Mouse (Mus musculus) limb, embryonic 15.5 days (tissue): Measurements from ENCODE around the gene Zfp595. TPM values are rescaled to one million over a fixed set of nuclear protein-coding genes. Genes with fewer than 3 reads are reported as not detected.
"Not testable (repeated sequence)": the region's sequence is repeated elsewhere in the genome, so short reads cannot be mapped to it uniquely, and the experiment has no call there.

Source experiments
- ATAC-seq: fragments of 200-750 bp; cut with Nextera tagmentation; 2 replicates; pipeline ENCODE4 v1.8.0; 2017; ENCODE audit warnings: low read depth, moderate TSS enrichment; ENCODE audit not compliant: insufficient number of reproducible peaks, low FRiP score, low TSS enrichment
- H3K27ac ChIP-seq: fragments of 300-500 bp; sonication (generic); 2 replicates; pipeline ENCODE4 v1.5.1; 2015; ENCODE audit warnings: moderate library complexity, mild to moderate bottlenecking, inconsistent platforms
- H3K27me3 ChIP-seq: fragments of 300-500 bp; sonication (generic); 2 replicates; pipeline ENCODE4 v1.6.1; 2015; ENCODE audit warnings: inconsistent platforms
- H3K36me3 ChIP-seq: fragments of 300-500 bp; sonication (generic); 2 replicates; pipeline ENCODE4 v1.6.1; 2015; ENCODE audit warnings: inconsistent platforms
- H3K4me1 ChIP-seq: fragments of 300-500 bp; sonication (generic); 2 replicates; pipeline ENCODE4 v1.6.1; 2015; ENCODE audit warnings: inconsistent platforms
- H3K4me2 ChIP-seq: fragments of 300-500 bp; sonication (generic); 2 replicates; pipeline ENCODE4 v1.6.1; 2015; ENCODE audit warnings: mild to moderate bottlenecking, inconsistent platforms
- H3K4me3 ChIP-seq: fragments of 300-500 bp; sonication (generic); 2 replicates; pipeline ENCODE4 v1.5.1; 2015; ENCODE audit warnings: mild to moderate bottlenecking, inconsistent platforms
- H3K9ac ChIP-seq: fragments of 300-500 bp; sonication (generic); 2 replicates; pipeline ENCODE4 v1.6.1; 2015; ENCODE audit warnings: inconsistent platforms
- H3K9me3 ChIP-seq: fragments of 300-500 bp; sonication (generic); 2 replicates; pipeline ENCODE4 v1.6.1; 2016; ENCODE audit warnings: inconsistent platforms
- WGBS: fragments of 180-500 bp; shearing (Covaris S2); methylation state at CpG from one replicate; pipeline ENCODE4 v1.1.7; 2015; 5-methylcytosine and 5-hydroxymethylcytosine counted together
- polyA plus RNA-seq: library from polyadenylated mRNA; unstranded; fragments of >200 nt; fragmentation: Nextera tagmentation; extraction: Ambion mirVana; gene quantifications from 2 replicates; pipeline ENCODE4 v1.2.1, GENCODE M21; 2015

Zfp595 gene
- polyA plus RNA-seq: 2.7 and 3.2 TPM in 2 replicates

DNA sequence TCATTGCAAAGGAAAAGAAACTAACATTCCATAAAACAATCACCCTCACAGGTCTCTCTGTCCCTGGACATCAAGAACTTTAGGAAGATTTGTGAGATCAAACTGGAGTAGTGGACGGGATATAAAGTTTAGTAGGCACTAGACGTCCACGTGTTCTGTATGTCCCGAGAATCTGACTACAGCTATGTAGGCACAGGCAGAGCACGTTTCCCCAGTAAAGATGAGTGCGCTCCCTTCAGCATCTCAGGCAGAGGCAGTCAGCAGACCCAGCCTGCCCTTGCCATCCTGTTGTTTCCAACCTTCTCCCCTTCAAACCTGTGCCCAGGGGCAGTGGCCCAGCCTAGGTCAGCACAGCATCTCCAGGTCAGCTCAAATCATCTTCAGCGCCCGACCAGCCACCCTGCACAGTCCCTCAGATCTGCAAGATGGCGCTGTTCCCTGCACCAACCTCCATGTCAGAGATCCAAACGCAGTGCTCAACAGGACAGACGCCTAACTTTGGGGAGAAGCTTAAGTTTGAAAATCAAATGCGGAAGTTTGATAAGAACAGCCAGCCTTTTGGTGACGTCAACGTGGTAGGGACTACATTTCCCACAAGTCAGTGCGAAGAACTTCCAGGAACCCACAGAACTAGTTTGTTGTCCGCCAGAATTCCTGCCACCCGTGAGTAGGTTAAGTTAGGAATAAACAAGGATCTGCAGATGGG, at the start of gene Zfp595:
Gene Zfp595, minus strand, starts transcription at position 552 of the 706 bp plus-strand sequence.
- H3K4me2 ChIP-seq: peak within 1 kb of the TSS; percentile 76
- H3K4me1 ChIP-seq: peaks cover 9% of the 10 kb centered on the region; the same call in 1 of the 2 replicates
- 15% methylated on average over 17 of the region's 17 CpGs for WGBS
- H3K27me3 ChIP-seq: no peaks in the 10 kb centered on the region
- H3K9me3 ChIP-seq: no peaks in the 10 kb centered on the region
- peak within 1 kb of the TSS; percentile 79 for H3K27ac ChIP-seq
- peak within 1 kb of the TSS; percentile 58 for H3K4me3 ChIP-seq
- peak within 1 kb of the TSS; percentile 56 for H3K9ac ChIP-seq
- ATAC-seq: peak; percentile 80
- H3K36me3 ChIP-seq: no peaks in the 10 kb centered on the region

DNA sequence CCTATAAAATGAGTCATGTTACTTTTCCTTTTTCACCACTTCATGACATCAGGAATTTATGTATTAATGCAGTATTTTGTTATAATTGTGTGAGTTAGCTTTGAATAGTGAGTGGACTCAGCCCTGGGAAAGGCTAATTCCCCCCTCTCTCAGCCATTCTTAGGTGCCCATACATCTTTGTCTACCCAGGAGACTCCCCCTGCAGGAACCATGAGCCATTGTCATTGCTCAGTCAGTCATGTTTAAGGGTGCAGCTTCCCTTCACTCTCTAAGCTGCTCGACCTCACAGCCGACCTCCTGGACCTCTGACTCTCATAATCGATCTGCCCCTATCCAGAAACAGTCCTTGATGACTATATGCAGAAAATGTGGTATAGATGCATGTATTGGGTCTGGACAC, 43.9 kb upstream of the Zfp595 start:
- not testable (repeated sequence) for H3K36me3 ChIP-seq, H3K4me1 ChIP-seq

DNA sequence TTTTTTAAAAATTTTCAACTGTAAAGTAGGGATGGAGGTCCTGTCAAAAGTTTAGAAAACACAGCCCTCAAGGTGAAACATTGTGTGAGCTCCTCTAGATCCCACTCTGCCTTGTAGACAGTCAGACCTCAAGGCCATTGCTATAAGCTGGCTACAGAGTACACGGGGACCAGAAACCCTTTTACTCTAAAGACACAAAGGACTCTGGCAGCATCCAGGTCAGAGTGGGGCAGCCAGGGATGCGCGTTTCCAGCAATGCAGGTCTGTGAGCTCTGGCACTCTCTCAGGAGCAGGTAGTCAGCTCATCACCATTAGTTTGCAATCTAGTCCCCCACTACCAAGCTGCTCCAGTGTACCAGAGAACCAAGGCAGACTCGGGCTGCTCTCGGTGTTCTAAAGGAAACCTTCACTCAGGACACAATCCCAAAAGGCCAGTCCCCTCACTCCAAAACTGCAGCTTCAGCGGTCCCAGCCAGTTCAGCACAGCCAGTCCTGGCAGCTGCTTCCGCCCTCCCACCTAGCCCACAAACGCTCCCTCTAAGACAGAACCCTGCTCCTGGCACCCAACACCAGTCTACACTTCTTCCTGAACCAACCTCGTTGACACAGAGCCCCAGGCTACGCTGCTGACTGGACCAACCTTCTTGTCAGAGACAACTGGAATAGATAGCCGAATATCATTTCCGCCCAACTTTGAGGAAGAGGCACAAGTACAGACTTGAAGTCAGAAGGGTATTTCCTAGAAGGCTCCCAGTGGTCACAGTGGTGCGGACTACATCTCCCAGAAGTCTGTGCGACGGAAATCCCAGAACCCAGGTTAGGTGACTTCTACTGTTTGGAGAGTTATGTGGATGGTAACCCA, 42.9 kb upstream of the Zfp595 start, which contains the start of the genes Gm28041 and Zfp456:
Gene Gm28041, minus strand, starts transcription at position 684 of the 862 bp plus-strand sequence.
Gene Zfp456, minus strand, starts transcription at position 761 of the 862 bp plus-strand sequence.
- H3K27ac ChIP-seq, H3K36me3 ChIP-seq, H3K27me3 ChIP-seq, H3K9me3 ChIP-seq, H3K9ac ChIP-seq, H3K4me1 ChIP-seq: not testable (repeated sequence)
- H3K4me2 ChIP-seq: peak within 1 kb of the TSS; percentile 47
- 20% methylated on average over 15 of the region's 15 CpGs for WGBS
- peak; percentile 87 for ATAC-seq
- H3K4me3 ChIP-seq: peak within 1 kb of the TSS; percentile 48

More for the DNA sequence above, 43.9 kb upstream of the Zfp595 start:
- not testable (repeated sequence) for H3K9me3 ChIP-seq, H3K27ac ChIP-seq, H3K4me2 ChIP-seq, H3K4me3 ChIP-seq, H3K9ac ChIP-seq, H3K27me3 ChIP-seq, ATAC-seq
- 77% methylated on average over 3 of the region's 3 CpGs for WGBS

DNA sequence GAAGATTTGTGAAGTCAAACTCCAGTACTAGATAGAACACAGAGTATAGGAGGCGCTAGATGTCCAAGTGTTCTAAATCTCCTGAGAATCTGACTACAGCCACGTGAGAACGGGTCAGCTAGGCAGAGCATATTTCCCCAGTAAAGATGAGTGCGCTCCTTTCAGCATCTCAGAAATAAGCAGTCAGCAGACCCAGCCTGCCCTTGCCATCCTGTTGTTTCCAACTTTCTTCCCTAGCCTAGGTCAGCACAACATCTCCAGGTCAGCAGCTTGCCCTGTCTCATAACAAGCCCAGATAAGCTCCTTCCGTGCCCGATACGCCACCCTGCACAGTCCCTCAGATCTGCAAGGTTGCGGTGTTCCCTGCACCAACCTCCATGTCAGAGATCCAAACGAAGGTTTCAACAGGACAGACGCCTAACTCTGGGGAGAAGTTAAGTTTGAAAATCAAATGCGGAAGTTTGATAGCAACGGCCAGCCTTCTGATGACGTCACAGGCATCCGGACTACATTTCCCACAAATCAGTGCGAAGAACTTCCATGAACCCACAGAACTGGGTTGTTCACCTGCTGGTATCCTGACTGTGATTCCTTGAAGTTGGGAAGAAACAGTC, 27.9 kb upstream of the Zfp595 start, which contains the start of the genes Gm28044 and Zfp953:
Gene Gm28044, minus strand, starts transcription at position 406 of the 614 bp plus-strand sequence.
Gene Zfp953, minus strand, starts transcription at position 475 of the 614 bp plus-strand sequence.
- Histone ChIP-seq H3K27ac (peak within 1 kb of the TSS; percentile 76), H3K9ac (peak within 1 kb of the TSS; percentile 55), H3K4me3 (peak within 1 kb of the TSS; percentile 68), H3K4me1 (0 out of 2 replicates have a peak, but pooled peaks cover 4% of the 10 kb centered on the region), H3K27me3 (no peaks in the 10 kb centered on the region), H3K36me3 (no peaks in the 10 kb centered on the region), H3K4me2 (peak within 1 kb of the TSS; percentile 74), H3K9me3 (no peaks in the 10 kb centered on the region)
- WGBS: under 1% methylated on average over 15 of the region's 15 CpGs
- peak; percentile 72 for ATAC-seq

DNA sequence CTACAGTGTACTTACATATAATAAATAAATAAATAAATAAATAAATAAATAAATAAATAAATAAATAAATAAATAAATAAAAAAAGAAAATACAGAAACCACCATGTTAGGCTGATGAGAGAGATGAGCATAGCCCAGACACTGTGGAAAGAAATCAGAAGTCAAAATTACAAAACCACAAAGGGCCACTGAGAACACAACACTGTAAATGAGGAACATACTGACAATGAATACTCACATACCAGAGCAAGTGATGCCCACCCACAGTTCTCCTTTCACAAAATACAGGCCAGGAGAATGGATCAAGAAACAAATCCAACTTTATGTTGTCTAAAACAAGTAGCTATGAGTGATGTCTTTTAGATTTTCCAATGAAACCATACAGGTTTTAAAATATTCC, 19.5 kb upstream of the Zfp595 start:
- H3K9me3 ChIP-seq: no peaks in the 10 kb centered on the region
- H3K4me3 ChIP-seq: no peak overlapping the region
- H3K9ac ChIP-seq: no peak overlapping the region
- no peaks in the 10 kb centered on the region for H3K27me3 ChIP-seq
- no peak overlapping the region for H3K27ac ChIP-seq
- H3K4me1 ChIP-seq: no peaks in the 10 kb centered on the region
- no peaks in the 10 kb centered on the region for H3K36me3 ChIP-seq
- no peak overlapping the region for H3K4me2 ChIP-seq
- no peak for ATAC-seq

DNA sequence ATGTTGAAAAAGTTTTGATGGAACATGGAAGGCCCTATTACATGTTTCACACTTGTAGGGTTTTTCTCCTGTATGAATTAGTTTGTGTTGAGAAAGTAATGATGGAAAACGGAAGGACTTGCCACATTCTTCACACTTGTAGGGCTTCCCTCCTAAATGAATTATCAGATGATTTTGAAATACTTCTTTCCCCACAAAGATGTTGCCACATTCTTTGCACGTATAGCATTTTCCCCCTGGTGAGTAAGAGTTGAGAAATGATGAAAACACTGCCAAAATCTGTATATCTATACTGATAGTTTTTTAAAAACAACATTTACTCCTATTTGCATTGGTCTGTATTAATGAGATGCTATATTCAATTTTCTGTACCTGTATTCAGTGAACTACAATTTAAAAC, 11.1 kb upstream of the Zfp595 start:
- H3K27me3 ChIP-seq: no peaks in the 10 kb centered on the region
- H3K4me2 ChIP-seq: no peak overlapping the region
- H3K9ac ChIP-seq: no peak overlapping the region
- no peak overlapping the region for H3K27ac ChIP-seq
- no peaks in the 10 kb centered on the region for H3K4me1 ChIP-seq
- no peak overlapping the region for H3K4me3 ChIP-seq
- H3K9me3 ChIP-seq: no peaks in the 10 kb centered on the region
- WGBS: 85% methylated on average over 2 of the region's 2 CpGs
- peaks cover 16% of the 10 kb centered on the region for H3K36me3 ChIP-seq
- no peak for ATAC-seq

DNA sequence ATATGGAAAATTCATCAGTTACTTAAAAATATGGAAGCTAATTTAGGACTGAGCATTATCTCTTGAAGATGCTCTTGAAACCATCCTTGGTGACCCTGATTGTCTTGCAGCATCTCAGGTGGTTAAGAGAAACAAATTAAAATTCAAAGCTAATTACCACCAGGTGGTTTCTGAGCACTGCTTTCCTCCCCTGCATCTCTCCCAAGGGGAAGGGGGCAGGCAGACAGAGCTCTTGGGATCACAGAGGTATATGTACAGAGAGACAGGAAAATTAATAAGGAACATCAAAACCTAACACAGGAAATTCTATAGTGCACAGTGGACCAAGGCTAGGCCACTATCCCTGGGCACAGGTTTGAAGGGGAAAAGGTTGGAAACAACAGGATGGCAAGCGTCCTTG, 507 bp upstream of the Zfp595 start:
- 79% methylated on average over 1 of the region's 1 CpGs for WGBS
- H3K9ac ChIP-seq: 0 out of 2 replicates have a peak overlapping the region, but pooled peaks have one; percentile 7
- no peaks in the 10 kb centered on the region for H3K9me3 ChIP-seq
- H3K4me3 ChIP-seq: peak overlapping the region; percentile 58
- H3K36me3 ChIP-seq: no peaks in the 10 kb centered on the region
- ATAC-seq: no peak
- H3K4me2 ChIP-seq: peak overlapping the region; percentile 76
- peaks cover 9% of the 10 kb centered on the region; the same call in 1 of the 2 replicates for H3K4me1 ChIP-seq
- no peaks in the 10 kb centered on the region for H3K27me3 ChIP-seq
- H3K27ac ChIP-seq: peak overlapping the region; percentile 79

- 28% methylated on average over 5 of the region's 5 CpGs for WGBS
- H3K9ac ChIP-seq: no peak overlapping the region
Observed at GRCm38 (mm10) chr13:67306718-67307117, 25.7 kb downstream of the Zfp595 start.

GRCm38 (mm10) chr13:67305822-67306672, 26.3 kb downstream of the Zfp595 start, which contains the start of gene Zfp457:
Gene Zfp457, minus strand, starts transcription at chr13:67306485.
- peak within 1 kb of the TSS; percentile 85 for H3K4me2 ChIP-seq
- no peaks in the 10 kb centered on the region for H3K36me3 ChIP-seq
- no peaks in the 10 kb centered on the region for H3K27me3 ChIP-seq
- H3K9ac ChIP-seq: peak within 1 kb of the TSS; percentile 80
- no peaks in the 10 kb centered on the region for H3K9me3 ChIP-seq
- peaks cover 7% of the 10 kb centered on the region; the same call in 1 of the 2 replicates for H3K4me1 ChIP-seq
- 9% methylated on average over 16 of the region's 16 CpGs for WGBS
- H3K27ac ChIP-seq: peak within 1 kb of the TSS; percentile 40
- H3K4me3 ChIP-seq: peak within 1 kb of the TSS; percentile 70
- ATAC-seq: peak; percentile 91

More at GRCm38 (mm10) chr13:67306718-67307117, 25.7 kb downstream of the Zfp595 start:
- Histone ChIP-seq H3K27ac (peak overlapping the region; percentile 40; the same call in 1 of the 2 replicates), H3K9me3 (no peaks in the 10 kb centered on the region), H3K27me3 (no peaks in the 10 kb centered on the region), H3K4me3 (peak overlapping the region; percentile 70), H3K4me1 (peaks cover 7% of the 10 kb centered on the region; the same call in 1 of the 2 replicates), H3K4me2 (peak overlapping the region; percentile 85), H3K36me3 (no peaks in the 10 kb centered on the region)
- ATAC-seq: no peak

DNA sequence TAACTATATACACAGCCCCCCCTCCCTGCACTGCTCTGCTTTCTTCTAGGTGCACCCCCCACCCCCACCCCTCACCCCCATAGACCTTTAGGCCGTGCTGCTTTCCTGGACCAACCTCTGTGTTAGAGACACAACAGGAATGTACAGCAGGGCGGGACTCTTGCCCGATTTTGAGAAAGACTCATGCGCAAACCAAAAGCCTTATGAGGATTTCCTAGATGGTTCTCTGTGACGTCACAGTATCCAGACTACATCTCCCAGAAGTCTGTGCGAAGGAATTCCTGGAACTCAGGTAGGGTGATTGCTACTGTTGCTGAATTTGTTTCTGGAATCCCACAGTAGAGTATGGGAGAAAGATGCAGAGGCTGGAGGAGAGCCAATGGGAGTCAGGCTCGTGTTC, 54.1 kb downstream of the Zfp595 start, which contains the start of gene Zfp458:
Gene Zfp458, minus strand, starts transcription at position 153 of the 400 bp plus-strand sequence.
- peak; percentile 40; the same call in 1 of the 2 replicates for ATAC-seq
- Histone ChIP-seq H3K4me3 (no peak within 1 kb of the TSS), H3K9ac (no peak within 1 kb of the TSS), H3K27ac (no peak within 1 kb of the TSS), H3K36me3 (no peaks in the 10 kb centered on the region), H3K9me3 (no peaks in the 10 kb centered on the region), H3K27me3 (no peaks in the 10 kb centered on the region), H3K4me2 (no peak within 1 kb of the TSS), H3K4me1 (no peaks in the 10 kb centered on the region)
- WGBS: 40% methylated on average over 7 of the region's 7 CpGs
